Comparison of ENCODE assay signal across 11 mouse cellular contexts in genomic region chr8:113873446-113874120, GRCm38 (mm10). TPM values are rescaled to one million over a fixed set of nuclear protein-coding genes. Genes with fewer than 3 reads are reported as not detected.
DNase-seq lines count a peak whose midpoint lies in the region; ATAC-seq lines count a peak whose summit lies in the region.
"Had no signal": no experiment of that assay in that cellular context is flagged by ENCODE, and none has a peak within 500 bp of the region (broad histone marks: within the 10 kb centered on the region; RNA-seq: fewer than 3 reads in every experiment).

No protein-coding gene starts in this region.

- no peak overlapping the region for H3K27ac ChIP-seq in hindbrain, embryonic 16.5 days (ENCODE audit: low read depth, low read length)
- no peak overlapping the region for H3K27ac ChIP-seq in hindbrain, embryonic 10.5 days
- H3K27ac ChIP-seq in forebrain, embryonic 16.5 days (ENCODE audit: low read length): peak overlapping the region; percentile 81
- H3K27ac ChIP-seq: liver, embryonic 15.5 days had no signal

- no peak overlapping the region for H3K4me3 ChIP-seq in hindbrain, embryonic 16.5 days (ENCODE audit: low read length)
- no peak overlapping the region for H3K4me3 ChIP-seq in hindbrain, embryonic 10.5 days
- H3K4me3 ChIP-seq in forebrain, embryonic 16.5 days (replicated peaks; ENCODE audit: low read length): no peak overlapping the region
- H3K4me3 ChIP-seq: liver, embryonic 15.5 days had no signal

- H3K4me2 ChIP-seq in hindbrain, embryonic 16.5 days (ENCODE audit: low read length): no peak overlapping the region
- H3K4me2 ChIP-seq in forebrain, embryonic 16.5 days (ENCODE audit: low read length): no peak overlapping the region
- H3K4me2 ChIP-seq: liver, embryonic 15.5 days had no signal

- no peaks in the 10 kb centered on the region for H3K27me3 ChIP-seq in hindbrain, embryonic 16.5 days (replicated peaks; ENCODE audit: control insufficient read depth, insufficient read depth, low read length)
- no peaks in the 10 kb centered on the region for H3K27me3 ChIP-seq in hindbrain, embryonic 10.5 days (ENCODE audit: insufficient read depth, poor library complexity, severe bottlenecking)
- H3K27me3 ChIP-seq in forebrain, embryonic 16.5 days (replicated peaks; ENCODE audit: control insufficient read depth, insufficient read depth, low read length): no peaks in the 10 kb centered on the region
- H3K27me3 ChIP-seq: liver, embryonic 15.5 days had no signal

- H3K9me3 ChIP-seq in hindbrain, embryonic 16.5 days (ENCODE audit: control insufficient read depth, low read length): no peaks in the 10 kb centered on the region
- H3K9me3 ChIP-seq in hindbrain, embryonic 10.5 days: no peaks in the 10 kb centered on the region
- H3K9me3 ChIP-seq in forebrain, embryonic 16.5 days (ENCODE audit: control insufficient read depth, low read length): peaks cover 2% of the 10 kb centered on the region; the same call in 1 of the 2 replicates
- H3K9me3 ChIP-seq: liver, embryonic 15.5 days had no signal

- DNase-seq in hindbrain, embryonic 10.5 days (ENCODE audit: low spot score): no peak
- peak; percentile 74 to 83 for DNase-seq in left cerebral cortex, adult 18-20 months (ENCODE audit: low spot score in 2 of 2)
- DNase-seq in telencephalon, adult 2 months (ENCODE audit: low read depth, low spot score): peak; percentile 96
- DNase-seq in lung, adult 18-20 months: no peak
- no peak for DNase-seq in yolk sac, embryonic 10.5 days (ENCODE audit: low spot score)
- DNase-seq: adrenal gland, postnatal 36 days had no signal

- ATAC-seq in hindbrain, embryonic 16.5 days: peak; percentile 81
- peak; percentile 97 for ATAC-seq in forebrain, embryonic 16.5 days
- ATAC-seq: inflammation-experienced regulatory T-cells, adult 6 months; midbrain, embryonic 16.5 days had no signal

- 71% methylated on average over 12 of the region's 12 CpGs for WGBS in hindbrain, embryonic 16.5 days
- 86% methylated on average over 12 of the region's 12 CpGs for WGBS in hindbrain, embryonic 10.5 days
- WGBS in forebrain, embryonic 16.5 days: 54% methylated on average over 12 of the region's 12 CpGs

- H3K9ac ChIP-seq in hindbrain, embryonic 16.5 days (ENCODE audit: low read depth, low read length): no peak overlapping the region
- H3K9ac ChIP-seq in forebrain, embryonic 16.5 days (replicated peaks; ENCODE audit: low read depth, low read length): no peak overlapping the region
- H3K9ac ChIP-seq: liver, embryonic 15.5 days had no signal

- no peaks in the 10 kb centered on the region for H3K36me3 ChIP-seq in hindbrain, embryonic 16.5 days (ENCODE audit: control insufficient read depth, insufficient read depth, low read length)
- no peaks in the 10 kb centered on the region for H3K36me3 ChIP-seq in hindbrain, embryonic 10.5 days
- no peaks in the 10 kb centered on the region for H3K36me3 ChIP-seq in forebrain, embryonic 16.5 days (ENCODE audit: control insufficient read depth, insufficient read depth)
- H3K36me3 ChIP-seq: liver, embryonic 15.5 days had no signal

- H3K4me1 ChIP-seq in hindbrain, embryonic 16.5 days (ENCODE audit: control insufficient read depth, insufficient read depth, low read depth, low read length): no peaks in the 10 kb centered on the region
- H3K4me1 ChIP-seq in hindbrain, embryonic 10.5 days (replicated peaks): 0 out of 2 replicates have a peak, but pooled peaks cover 4% of the 10 kb centered on the region
- peaks cover 3% of the 10 kb centered on the region; the same call in 1 of the 2 replicates for H3K4me1 ChIP-seq in forebrain, embryonic 16.5 days (replicated peaks; ENCODE audit: control insufficient read depth, insufficient read depth, low read length)
- H3K4me1 ChIP-seq: liver, embryonic 15.5 days had no signal

RNA-seq across cellular contexts. Expression of gene Adamts18, which starts 25.0 kb away (rescaled TPM):
- 2.9 and 3.5 TPM in 2 replicates for polyA plus RNA-seq in hindbrain, embryonic 16.5 days (2015; fragmentation: Nextera tagmentation; extraction: Ambion mirVana)
- 0.73 and 1.0 TPM in 2 replicates for polyA plus RNA-seq in hindbrain, embryonic 10.5 days (2016; fragmentation: Nextera tagmentation; extraction: Ambion mirVana)
- 21.6 and 23.3 TPM in 2 replicates for polyA plus RNA-seq in forebrain, embryonic 16.5 days (2015; fragmentation: Nextera tagmentation; extraction: Ambion mirVana)
- total RNA-seq in left cerebral cortex, adult 18-20 months (2021): 1 to 10 TPM; 1.6 TPM
- total RNA-seq: adrenal gland, postnatal 36 days had no signal
- polyA plus RNA-seq: inflammation-experienced regulatory T-cells, adult 6 months had no signal

Comparison
In these comparisons a context has a peak if more than half of its experiments do, and no peak if none do; other contexts are left out.
1. DNase-seq: peak in left cerebral cortex, adult 18-20 months (2 of 2) and telencephalon, adult 2 months (single experiment); none in hindbrain, embryonic 10.5 days (single experiment), lung, adult 18-20 months (0 of 2) and yolk sac, embryonic 10.5 days (single experiment).